Mouse (Mus musculus) bone marrow macrophage, adult 2 months (primary cell): Measurements from ENCODE around the gene Tex261.

Experiments used
- CTCF ChIP-seq: IDR thresholded peaks from 2 replicates; pipeline ENCODE4 v1.5.1; 2012; ENCODE audit warnings: low read depth, mild to moderate bottlenecking, low read length, moderate library complexity
- POLR2A ChIP-seq: IDR thresholded peaks from 2 replicates; pipeline ENCODE4 v1.6.1; 2012; ENCODE audit warnings: mild to moderate bottlenecking, low read depth, low read length, borderline replicate concordance

- TF ChIP-seq CTCF (no peak), POLR2A (no peak)
Observed at GRCm38 (mm10) chr6:83768485-83768884, 7.1 kb downstream of the Tex261 start.
